Mouse (Mus musculus) natural killer cell, adult 2 months (primary cell): ENCODE measurements around the gene Cdipt.

Source experiments
- DNase-seq, 2 experiments: peaks; one replicate each; pipeline ENCODE4 v3.0.0; 2022; ENCODE audit warnings: low spot score in 2 of 2

Cdipt gene

GRCm38 (mm10) chr7:127024755-127025555 lies 49.2 kb downstream of the Cdipt start:
- DNase-seq: peak; percentile 79 to 85

GRCm38 (mm10) chr7:127025556-127026160 lies 49.9 kb downstream of the Cdipt start:
- no peak for DNase-seq

GRCm38 (mm10) chr7:127026161-127026600 lies 50.5 kb downstream of the Cdipt start:
- DNase-seq: peak in 1 of 2 experiments; percentile 57

- DNase-seq: no peak
Observed at GRCm38 (mm10) chr7:127026616-127026983, 50.9 kb downstream of the Cdipt start.

GRCm38 (mm10) chr7:127026984-127027726 lies 51.4 kb downstream of the Cdipt start, which contains the start of gene Maz:
Maz (minus strand) TSS chr7:127027037.
- peak; percentile 99 for DNase-seq

GRCm38 (mm10) chr7:127027885-127028284 lies 52.2 kb downstream of the Cdipt start:
- DNase-seq: no peak
